Mouse (Mus musculus): ENCODE data around the gene Adam19. TPM values are rescaled to one million over a fixed set of nuclear protein-coding genes. Genes with fewer than 3 reads are reported as not detected.

Gene Adam19
- polyA plus RNA-seq, 1 experiment from 2014 or later: 27.0 TPM

GRCm38 (mm10) chr11:46027952-46028814, 27.6 kb upstream of the Adam19 start:
- no peak overlapping the region for H3K9ac ChIP-seq
- no peak overlapping the region for H3K4me2 ChIP-seq
- no peaks in the 10 kb centered on the region for H3K27me3 ChIP-seq (ENCODE audit: insufficient read depth, low read length)
- no peak overlapping the region for H3K27ac ChIP-seq (ENCODE audit: low read depth)
- no peak overlapping the region for H3K4me3 ChIP-seq (ENCODE audit: low read depth, low read length)
- DNase-seq (no peak), ATAC-seq (ENCODE audit: insufficient read depth) (no peak)
- 0 out of 2 replicates have a peak, but pooled peaks cover 2% of the 10 kb centered on the region for H3K4me1 ChIP-seq (ENCODE audit: insufficient read depth)
- 70% methylated on average over 6 of the region's 6 CpGs for WGBS
- no peak for TF ChIP-seq CTCF (IDR thresholded peaks at IDR 0.05; ENCODE audit: low read depth)
- H3K9me3 ChIP-seq (ENCODE audit: low read depth, low read length): no peaks in the 10 kb centered on the region
- H3K36me3 ChIP-seq (ENCODE audit: insufficient read depth): no peaks in the 10 kb centered on the region

- WGBS: 38% methylated on average over 2 of the region's 2 CpGs
- no peak for TF ChIP-seq CTCF (IDR thresholded peaks at IDR 0.05; ENCODE audit: low read depth)
- Histone ChIP-seq H3K4me2 (no peak overlapping the region), H3K36me3 (ENCODE audit: insufficient read depth) (no peaks in the 10 kb centered on the region), H3K4me3 (ENCODE audit: low read depth, low read length) (no peak overlapping the region), H3K4me1 (ENCODE audit: insufficient read depth) (0 out of 2 replicates have a peak, but pooled peaks cover 2% of the 10 kb centered on the region), H3K27ac (ENCODE audit: low read depth) (no peak overlapping the region), H3K9ac (no peak overlapping the region), H3K9me3 (ENCODE audit: low read depth, low read length) (no peaks in the 10 kb centered on the region), H3K27me3 (ENCODE audit: insufficient read depth, low read length) (no peaks in the 10 kb centered on the region)
- DNase-seq: no peak
- ATAC-seq (ENCODE audit: insufficient read depth): no peak
Measured at GRCm38 (mm10) chr11:46029485-46029884, 26.3 kb upstream of the Adam19 start.

GRCm38 (mm10) chr11:46030026-46030425, 25.8 kb upstream of the Adam19 start:
- H3K4me3 ChIP-seq (ENCODE audit: low read depth, low read length): no peak overlapping the region
- WGBS: 73% methylated on average over 2 of the region's 2 CpGs
- H3K27ac ChIP-seq (ENCODE audit: low read depth): no peak overlapping the region
- H3K4me1 ChIP-seq (ENCODE audit: insufficient read depth): 0 out of 2 replicates have a peak, but pooled peaks cover 2% of the 10 kb centered on the region
- no peak overlapping the region for H3K9ac ChIP-seq
- no peak overlapping the region for H3K4me2 ChIP-seq
- TF ChIP-seq CTCF (IDR thresholded peaks at IDR 0.05; ENCODE audit: low read depth): no peak
- no peaks in the 10 kb centered on the region for H3K27me3 ChIP-seq (ENCODE audit: insufficient read depth, low read length)
- DNase-seq (no peak), ATAC-seq (ENCODE audit: insufficient read depth) (no peak)
- H3K36me3 ChIP-seq (ENCODE audit: insufficient read depth): no peaks in the 10 kb centered on the region
- no peaks in the 10 kb centered on the region for H3K9me3 ChIP-seq (ENCODE audit: low read depth, low read length)

GRCm38 (mm10) chr11:46031470-46031869, 24.3 kb upstream of the Adam19 start:
- ATAC-seq (ENCODE audit: insufficient read depth): no peak
- TF ChIP-seq CTCF (IDR thresholded peaks at IDR 0.05; ENCODE audit: low read depth): peak; percentile 23; the same call in 1 of the 2 replicates
- Histone ChIP-seq H3K4me1 (ENCODE audit: insufficient read depth) (no peaks in the 10 kb centered on the region), H3K27ac (ENCODE audit: low read depth) (no peak overlapping the region), H3K27me3 (ENCODE audit: insufficient read depth, low read length) (no peaks in the 10 kb centered on the region), H3K4me3 (ENCODE audit: low read depth, low read length) (no peak overlapping the region), H3K9ac (no peak overlapping the region), H3K4me2 (no peak overlapping the region), H3K9me3 (ENCODE audit: low read depth, low read length) (no peaks in the 10 kb centered on the region), H3K36me3 (ENCODE audit: insufficient read depth) (no peaks in the 10 kb centered on the region)
- DNase-seq: no peak
- 49% methylated on average over 3 of the region's 3 CpGs for WGBS

- Histone ChIP-seq H3K9ac (no peak overlapping the region), H3K4me1 (ENCODE audit: insufficient read depth) (no peaks in the 10 kb centered on the region), H3K27me3 (ENCODE audit: insufficient read depth, low read length) (no peaks in the 10 kb centered on the region), H3K4me2 (no peak overlapping the region), H3K4me3 (ENCODE audit: low read depth, low read length) (no peak overlapping the region), H3K27ac (ENCODE audit: low read depth) (no peak overlapping the region), H3K9me3 (ENCODE audit: low read depth, low read length) (no peaks in the 10 kb centered on the region), H3K36me3 (ENCODE audit: insufficient read depth) (no peaks in the 10 kb centered on the region)
- 85% methylated on average over 7 of the region's 7 CpGs for WGBS
- no peak for DNase-seq
- no peak for ATAC-seq (ENCODE audit: insufficient read depth)
- TF ChIP-seq CTCF (IDR thresholded peaks at IDR 0.05; ENCODE audit: low read depth): no peak
Measured at GRCm38 (mm10) chr11:46032956-46033355, 22.8 kb upstream of the Adam19 start.

- Histone ChIP-seq H3K4me1 (ENCODE audit: insufficient read depth) (no peaks in the 10 kb centered on the region; the same call in 1 of the 2 replicates), H3K27me3 (ENCODE audit: insufficient read depth, low read length) (no peaks in the 10 kb centered on the region), H3K9ac (no peak overlapping the region), H3K4me2 (no peak overlapping the region), H3K27ac (ENCODE audit: low read depth) (no peak overlapping the region), H3K4me3 (ENCODE audit: low read depth, low read length) (no peak overlapping the region), H3K9me3 (ENCODE audit: low read depth, low read length) (no peaks in the 10 kb centered on the region), H3K36me3 (ENCODE audit: insufficient read depth) (no peaks in the 10 kb centered on the region)
- DNase-seq (no peak), ATAC-seq (ENCODE audit: insufficient read depth) (no peak)
- no peak for TF ChIP-seq CTCF (IDR thresholded peaks at IDR 0.05; ENCODE audit: low read depth)
- WGBS: 92% methylated on average over 10 of the region's 10 CpGs
Measured at GRCm38 (mm10) chr11:46036374-46036773, 19.4 kb upstream of the Adam19 start.

- Histone ChIP-seq H3K36me3 (ENCODE audit: insufficient read depth) (no peaks in the 10 kb centered on the region), H3K4me3 (ENCODE audit: low read depth, low read length) (no peak overlapping the region), H3K9me3 (ENCODE audit: low read depth, low read length) (no peaks in the 10 kb centered on the region), H3K9ac (no peak overlapping the region), H3K4me2 (peak overlapping the region; percentile 25; the same call in 1 of the 2 replicates), H3K27ac (ENCODE audit: low read depth) (no peak overlapping the region), H3K4me1 (ENCODE audit: insufficient read depth) (no peaks in the 10 kb centered on the region; the same call in 1 of the 2 replicates), H3K27me3 (ENCODE audit: insufficient read depth, low read length) (no peaks in the 10 kb centered on the region)
- 62% methylated on average over 15 of the region's 15 CpGs for WGBS
- DNase-seq (no peak), ATAC-seq (ENCODE audit: insufficient read depth) (no peak)
- TF ChIP-seq CTCF (IDR thresholded peaks at IDR 0.05; ENCODE audit: low read depth): no peak
Measured at GRCm38 (mm10) chr11:46038901-46039300, 16.9 kb upstream of the Adam19 start.
